Mouse (Mus musculus) olfactory bulb, adult 2 months (tissue): Measurements from ENCODE around the gene Gpatch2. TPM values are rescaled to one million over a fixed set of nuclear protein-coding genes. Genes with fewer than 3 reads are reported as not detected.

Source experiments
- H3K27ac ChIP-seq: fragments of 200-500 bp; 2 replicates; pipeline ENCODE4 v1.5.1; 2012; ENCODE audit warnings: low read depth, low read length; ENCODE audit not compliant: insufficient read depth
- H3K4me1 ChIP-seq: fragments of 200-500 bp; 2 replicates; pipeline ENCODE4 v1.6.1; 2012; ENCODE audit warnings: low read length; ENCODE audit not compliant: control insufficient read depth, insufficient read depth
- H3K4me3 ChIP-seq: fragments of 200-500 bp; 2 replicates; pipeline ENCODE4 v1.5.1; 2012; ENCODE audit warnings: mild to moderate bottlenecking, low read depth, low read length, moderate library complexity; ENCODE audit not compliant: insufficient read depth
- CTCF ChIP-seq: fragments of 200-500 bp; IDR thresholded peaks from 2 replicates; pipeline ENCODE4 v1.5.1; 2012; ENCODE audit warnings: low read depth, mild to moderate bottlenecking, low read length, moderate library complexity; ENCODE audit not compliant: insufficient read depth
- POLR2A ChIP-seq: fragments of 200-500 bp; IDR thresholded peaks from 2 replicates; pipeline ENCODE4 v1.6.1; 2012; ENCODE audit warnings: mild to moderate bottlenecking, low read depth, low read length, moderate library complexity; ENCODE audit not compliant: insufficient read depth
- WGBS: fragments of 180-500 bp; shearing (Covaris S2); methylation state at CpG from one replicate; pipeline ENCODE4 v1.1.7; 2018; 5-methylcytosine and 5-hydroxymethylcytosine counted together
- polyA plus RNA-seq: library from polyadenylated mRNA; stranded (reverse); fragments of >200 nt; gene quantifications from 2 replicates; pipeline ENCODE4 v1.2.4, GENCODE M21; 2012; ENCODE audit warnings: low replicate concordance; ENCODE audit not compliant: missing spikeins, insufficient read depth, insufficient read length

Gene Gpatch2
- polyA plus RNA-seq, 1 experiment: not detected

- Histone ChIP-seq H3K4me3 (no peak overlapping the region), H3K4me1 (no peaks in the 10 kb centered on the region), H3K27ac (no peak overlapping the region)
- TF ChIP-seq POLR2A: no peak
- no peak for TF ChIP-seq CTCF
- 98% methylated on average over 3 of the region's 3 CpGs for WGBS
Measured at GRCm38 (mm10) chr1:187240304-187240703, 25.0 kb downstream of the Gpatch2 start.

DNA sequence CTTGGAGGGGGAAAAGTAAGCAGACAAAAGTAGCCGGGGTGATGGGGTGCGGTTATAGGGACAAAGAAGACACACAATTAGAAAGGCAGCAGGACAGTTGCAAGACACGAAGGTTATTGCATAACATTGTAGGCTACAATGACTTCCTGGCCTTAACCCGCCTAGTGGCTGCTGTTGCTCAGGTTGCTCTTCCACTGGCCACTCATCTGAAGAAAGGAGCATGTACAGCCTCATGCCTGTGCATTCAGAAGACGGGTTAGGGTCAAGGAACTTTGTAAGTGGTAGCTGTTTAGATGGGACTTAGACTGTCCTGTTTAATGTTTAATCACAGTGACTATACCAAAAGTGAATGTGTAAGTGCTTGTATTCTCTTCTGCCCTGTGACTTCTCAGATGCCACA lies 26.0 kb downstream of the Gpatch2 start:
- WGBS: 95% methylated on average over 5 of the region's 5 CpGs
- Histone ChIP-seq H3K4me3 (no peak overlapping the region), H3K4me1 (no peaks in the 10 kb centered on the region), H3K27ac (no peak overlapping the region)
- TF ChIP-seq POLR2A: no peak
- TF ChIP-seq CTCF: no peak

GRCm38 (mm10) chr1:187244734-187245133 lies 29.4 kb downstream of the Gpatch2 start:
- 89% methylated on average over 5 of the region's 5 CpGs for WGBS

GRCm38 (mm10) chr1:187250741-187251262 lies 35.5 kb downstream of the Gpatch2 start:
- no peaks in the 10 kb centered on the region for H3K4me1 ChIP-seq
- no peak for TF ChIP-seq CTCF
- TF ChIP-seq POLR2A: no peak
- no peak overlapping the region for H3K4me3 ChIP-seq
- 100% methylated on average over 1 of the region's 1 CpGs for WGBS
- H3K27ac ChIP-seq: no peak overlapping the region

More at GRCm38 (mm10) chr1:187244734-187245133, 29.4 kb downstream of the Gpatch2 start:
- Histone ChIP-seq H3K4me3 (no peak overlapping the region), H3K4me1 (no peaks in the 10 kb centered on the region), H3K27ac (no peak overlapping the region)
- TF ChIP-seq CTCF (no peak), POLR2A (no peak)

DNA sequence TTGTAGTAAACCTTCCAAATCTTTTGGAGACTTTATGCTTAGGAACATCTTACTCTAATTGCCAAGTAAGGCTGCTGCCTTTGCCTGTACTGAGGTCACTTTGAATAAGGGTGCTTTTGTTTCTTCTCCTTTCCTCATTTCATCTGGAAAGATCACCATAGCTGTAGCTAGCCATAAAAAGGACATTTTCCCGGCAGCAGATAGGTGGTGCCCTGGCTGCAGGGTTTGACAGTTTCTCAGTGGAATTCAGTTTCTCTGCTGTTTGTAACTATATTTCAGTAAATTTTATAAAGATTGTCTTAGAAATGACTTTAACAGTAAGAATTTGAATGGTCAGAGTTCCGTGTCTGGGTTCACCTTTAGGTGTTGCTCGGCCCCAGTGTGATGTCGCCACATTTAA lies 43.4 kb downstream of the Gpatch2 start:
- no peak overlapping the region for H3K27ac ChIP-seq
- no peak for TF ChIP-seq POLR2A
- no peak for TF ChIP-seq CTCF
- 85% methylated on average over 4 of the region's 4 CpGs for WGBS
- H3K4me1 ChIP-seq: no peaks in the 10 kb centered on the region
- no peak overlapping the region for H3K4me3 ChIP-seq

DNA sequence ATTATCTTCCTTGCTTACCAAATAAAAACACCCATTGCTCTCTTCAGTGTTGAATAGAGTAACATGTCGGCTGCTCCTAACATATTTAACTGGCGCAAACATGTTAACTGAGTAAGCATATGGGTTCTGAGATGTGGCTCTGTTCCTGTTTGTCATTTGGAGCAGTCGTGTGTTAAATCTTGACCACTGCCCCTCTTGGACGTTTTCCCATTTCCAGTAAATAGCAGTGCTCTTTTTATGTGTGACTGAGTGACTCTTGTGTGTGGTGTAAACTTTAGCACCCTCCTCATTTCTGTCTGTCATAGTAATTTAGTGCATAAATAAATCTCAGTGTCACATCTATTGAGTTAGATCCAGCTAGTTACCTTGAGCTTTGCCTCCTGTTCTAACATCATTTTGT lies 52.3 kb downstream of the Gpatch2 start:
- TF ChIP-seq POLR2A (no peak), CTCF (no peak)
- peaks cover 5% of the 10 kb centered on the region for H3K4me1 ChIP-seq
- no peak overlapping the region for H3K27ac ChIP-seq
- 76% methylated on average over 4 of the region's 4 CpGs for WGBS
- no peak overlapping the region for H3K4me3 ChIP-seq

DNA sequence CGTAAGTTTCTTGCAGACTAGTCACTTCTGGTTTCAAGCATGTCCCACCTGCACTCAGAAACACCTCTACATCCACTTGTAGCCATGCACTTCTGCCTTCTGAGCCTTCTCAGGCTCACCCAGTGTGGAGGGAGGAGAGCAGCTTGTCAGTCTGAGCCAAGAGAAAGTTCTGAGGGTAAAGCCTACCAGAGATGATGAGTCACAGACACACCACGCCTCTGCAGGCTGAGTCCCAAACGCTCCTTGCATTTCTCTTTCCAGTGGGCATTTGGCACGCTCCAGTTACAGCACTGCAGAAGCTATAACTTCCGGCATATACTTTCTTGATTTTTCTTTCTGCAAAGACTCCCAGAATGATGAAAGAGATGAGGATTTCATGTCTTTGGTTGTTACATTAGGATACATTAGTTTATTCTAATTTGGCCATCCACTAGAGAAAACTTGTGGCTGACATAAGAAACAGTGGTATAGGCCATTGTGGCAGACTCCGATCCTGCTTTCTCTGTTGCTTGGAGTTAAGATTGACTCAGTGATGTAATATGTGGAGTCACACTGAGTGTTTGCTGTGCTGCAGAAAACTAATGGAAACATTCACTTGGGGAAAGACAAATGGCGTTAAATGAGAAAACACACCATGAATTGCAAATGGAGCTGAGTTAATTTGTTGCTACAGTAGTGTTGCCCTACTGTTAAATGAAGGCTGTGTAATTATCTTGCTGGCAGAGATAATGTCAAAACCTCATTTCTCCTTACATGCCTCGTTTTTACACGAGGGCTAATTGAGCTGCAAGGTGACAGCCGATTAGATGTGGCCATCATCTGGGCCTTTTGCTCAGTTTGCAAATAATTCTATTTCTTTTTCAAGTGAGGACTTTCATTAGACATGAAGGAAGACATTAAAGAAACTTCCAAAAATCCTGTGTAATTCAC lies 55.3 kb downstream of the Gpatch2 start:
- TF ChIP-seq POLR2A: no peak
- no peak for TF ChIP-seq CTCF
- WGBS: 54% methylated on average over 10 of the region's 10 CpGs
- Histone ChIP-seq H3K4me1 (peaks cover 5% of the 10 kb centered on the region), H3K27ac (no peak overlapping the region), H3K4me3 (no peak overlapping the region)

DNA sequence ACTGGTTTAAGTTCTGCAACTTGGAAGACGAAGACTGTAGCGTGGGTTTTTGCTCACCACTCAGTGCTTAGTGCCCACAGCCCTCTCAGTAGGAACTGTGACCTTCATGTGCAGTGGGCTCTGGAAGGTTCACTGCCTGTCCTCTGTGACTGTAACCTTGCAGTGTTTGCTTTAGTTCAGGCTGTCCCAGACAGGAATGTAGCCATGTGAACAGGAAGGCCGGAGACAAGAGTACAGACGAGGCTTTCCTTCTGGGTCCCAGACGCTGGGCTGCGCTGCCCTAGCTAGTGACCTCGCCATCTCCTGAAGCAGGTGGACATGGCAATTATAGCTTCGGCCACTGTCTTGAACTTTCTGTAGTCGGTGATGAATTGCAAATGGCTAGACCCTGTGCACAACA lies 62.0 kb downstream of the Gpatch2 start:
- Histone ChIP-seq H3K27ac (no peak overlapping the region), H3K4me1 (peaks cover 7% of the 10 kb centered on the region; the same call in 1 of the 2 replicates), H3K4me3 (no peak overlapping the region)
- 92% methylated on average over 9 of the region's 9 CpGs for WGBS
- TF ChIP-seq POLR2A: no peak

GRCm38 (mm10) chr1:187278472-187278871 lies 63.2 kb downstream of the Gpatch2 start:
- Histone ChIP-seq H3K4me3 (no peak overlapping the region), H3K27ac (no peak overlapping the region), H3K4me1 (peaks cover 10% of the 10 kb centered on the region; the same call in 1 of the 2 replicates)
- 57% methylated on average over 5 of the region's 5 CpGs for WGBS
- TF ChIP-seq CTCF (no peak), POLR2A (no peak)

DNA sequence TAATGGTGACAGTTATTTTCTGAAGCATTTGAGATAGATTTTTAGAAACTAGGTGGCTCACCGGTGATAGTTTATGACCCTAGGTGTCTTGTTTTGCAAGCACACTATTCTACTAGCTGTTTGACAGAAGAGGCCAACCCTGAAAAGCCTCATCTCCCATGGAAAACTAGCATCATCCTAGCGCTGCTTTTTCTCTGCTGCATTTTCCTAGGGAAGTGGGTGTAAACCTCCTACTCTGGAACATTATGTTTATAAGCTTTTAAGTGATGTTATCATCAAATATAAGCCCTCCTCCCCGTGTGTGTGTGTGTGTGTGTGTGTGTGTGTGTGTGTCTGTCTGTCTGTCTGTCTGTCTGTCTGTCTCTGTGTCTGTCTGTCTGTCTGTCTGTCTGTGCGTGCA lies 64.5 kb downstream of the Gpatch2 start:
- Histone ChIP-seq H3K4me3 (no peak overlapping the region), H3K27ac (no peak overlapping the region), H3K4me1 (peaks cover 14% of the 10 kb centered on the region; the same call in 1 of the 2 replicates)
- 62% methylated on average over 4 of the region's 4 CpGs for WGBS
- TF ChIP-seq CTCF (no peak), POLR2A (no peak)
